Mouse (Mus musculus) cortical plate, adult 2 months (tissue): Measurements from ENCODE around the gene Zbtb44.

Experiments used
- CTCF ChIP-seq: fragments of 200-500 bp; IDR thresholded peaks from 2 replicates; pipeline ENCODE4 v1.5.1; 2011; ENCODE audit warnings: mild to moderate bottlenecking, control low read depth, low read length; ENCODE audit not compliant: insufficient read depth; ENCODE audit errors: extremely low read depth
- POLR2A ChIP-seq: fragments of 200-500 bp; IDR thresholded peaks from 2 replicates; pipeline ENCODE4 v1.6.1; 2011; ENCODE audit warnings: mild to moderate bottlenecking, low read length, control low read depth; ENCODE audit not compliant: insufficient read depth; ENCODE audit errors: extremely low read depth

GRCm38 (mm10) chr9:30996590-30997562 lies 33.6 kb upstream of the Zbtb44 start:
- TF ChIP-seq CTCF (no peak), POLR2A (no peak)
